18 mouse cellular contexts compared by ENCODE assay signal in genomic region chr2:29675846-29676245, GRCm38 (mm10). TPM values are rescaled to one million over a fixed set of nuclear protein-coding genes. Genes with fewer than 3 reads are reported as not detected.
DNase-seq lines count a peak whose midpoint lies in the region; ATAC-seq and TF ChIP-seq lines count a peak whose summit lies in the region.
"Had no signal": no experiment of that assay in that cellular context is flagged by ENCODE, and none has a peak within 500 bp of the region (broad histone marks: within the 10 kb centered on the region; RNA-seq: fewer than 3 reads in every experiment).

No protein-coding gene starts in this region.

- 81% methylated on average over 4 of the region's 4 CpGs for WGBS in heart, embryonic 12.5 days
- WGBS in heart, embryonic 13.5 days = 69% methylated on average over 4 of the region's 4 CpGs
- WGBS in kidney, embryonic 16.5 days = 78% methylated on average over 4 of the region's 4 CpGs
- WGBS in stomach, embryonic 15.5 days = 63% methylated on average over 4 of the region's 4 CpGs
- WGBS in stomach, postnatal 0 days = 59% methylated on average over 4 of the region's 4 CpGs

- ATAC-seq in heart, embryonic 12.5 days (ENCODE audit: insufficient number of reproducible peaks, low FRiP score) = no peak
- ATAC-seq in heart, embryonic 13.5 days (ENCODE audit: extremely low read depth, insufficient number of reproducible peaks, low FRiP score, low TSS enrichment) = no peak
- ATAC-seq in kidney, embryonic 16.5 days (ENCODE audit: low FRiP score, low TSS enrichment) = no peak
- ATAC-seq in stomach, embryonic 15.5 days (ENCODE audit: insufficient read depth, low FRiP score, low read depth) = no peak
- no peak for ATAC-seq in stomach, postnatal 0 days (ENCODE audit: low FRiP score, low TSS enrichment)
- ATAC-seq: activated CD4-positive, CD25-positive, alpha-beta regulatory T cell, adult 4 months; forebrain, embryonic 15.5 days; Patski had no signal

- TF ChIP-seq CTCF in stomach, postnatal 0 days (IDR thresholded peaks at IDR 0.05; ENCODE audit: low read depth) = no peak

- H3K4me3 ChIP-seq in heart, embryonic 12.5 days = no peak overlapping the region
- no peak overlapping the region for H3K4me3 ChIP-seq in heart, embryonic 13.5 days
- no peak overlapping the region for H3K4me3 ChIP-seq in kidney, embryonic 16.5 days (ENCODE audit: low read length)
- no peak overlapping the region for H3K4me3 ChIP-seq in stomach, embryonic 15.5 days (replicated peaks)
- no peak overlapping the region for H3K4me3 ChIP-seq in stomach, postnatal 0 days (ENCODE audit: low read depth, low read length)
- H3K4me3 ChIP-seq: embryonic facial prominence, embryonic 12.5 days; forebrain, embryonic 15.5 days; hindbrain, embryonic 15.5 days had no signal

- no peak overlapping the region for H3K9ac ChIP-seq in heart, embryonic 12.5 days
- no peak overlapping the region for H3K9ac ChIP-seq in heart, embryonic 13.5 days
- H3K9ac ChIP-seq in kidney, embryonic 16.5 days (replicated peaks; ENCODE audit: low read length) = no peak overlapping the region
- H3K9ac ChIP-seq in stomach, embryonic 15.5 days = no peak overlapping the region
- H3K9ac ChIP-seq in stomach, postnatal 0 days (ENCODE audit: low read length) = no peak overlapping the region
- H3K9ac ChIP-seq: embryonic facial prominence, embryonic 12.5 days; forebrain, embryonic 15.5 days; hindbrain, embryonic 15.5 days had no signal

- intact Hi-C loops in heart, postnatal 14 days (cut with DNase I) = no loop called here

- no peaks in the 10 kb centered on the region for H3K9me3 ChIP-seq in heart, embryonic 12.5 days (replicated peaks)
- H3K9me3 ChIP-seq in heart, embryonic 13.5 days = no peaks in the 10 kb centered on the region
- H3K9me3 ChIP-seq in kidney, embryonic 16.5 days (ENCODE audit: low read length) = no peaks in the 10 kb centered on the region
- H3K9me3 ChIP-seq in stomach, embryonic 15.5 days = no peaks in the 10 kb centered on the region
- no peaks in the 10 kb centered on the region for H3K9me3 ChIP-seq in stomach, postnatal 0 days (ENCODE audit: control insufficient read depth, low read length)
- H3K9me3 ChIP-seq: embryonic facial prominence, embryonic 12.5 days; forebrain, embryonic 15.5 days; hindbrain, embryonic 15.5 days had no signal

- no peak for TF ChIP-seq EP300 in stomach, postnatal 0 days (optimal IDR thresholded peaks at IDR 0.05)

- no peaks in the 10 kb centered on the region for H3K27me3 ChIP-seq in heart, embryonic 12.5 days (replicated peaks)
- H3K27me3 ChIP-seq in heart, embryonic 13.5 days (replicated peaks) = no peaks in the 10 kb centered on the region
- no peaks in the 10 kb centered on the region for H3K27me3 ChIP-seq in kidney, embryonic 16.5 days (ENCODE audit: insufficient read depth, low read length)
- no peaks in the 10 kb centered on the region for H3K27me3 ChIP-seq in stomach, embryonic 15.5 days (replicated peaks)
- no peaks in the 10 kb centered on the region for H3K27me3 ChIP-seq in stomach, postnatal 0 days (ENCODE audit: control insufficient read depth, insufficient read depth, low read length)
- H3K27me3 ChIP-seq: CH12.LX; embryonic facial prominence, embryonic 12.5 days; forebrain, embryonic 15.5 days; hindbrain, embryonic 15.5 days; Patski had no signal

- H3K4me1 ChIP-seq in heart, embryonic 12.5 days (replicated peaks) = peaks cover 27% of the 10 kb centered on the region
- peaks cover 52% of the 10 kb centered on the region for H3K4me1 ChIP-seq in heart, embryonic 13.5 days
- H3K4me1 ChIP-seq in kidney, embryonic 16.5 days (ENCODE audit: insufficient read depth, low read length) = peaks cover 11% of the 10 kb centered on the region; the same call in 1 of the 2 replicates
- H3K4me1 ChIP-seq in stomach, embryonic 15.5 days = peaks cover 25% of the 10 kb centered on the region
- H3K4me1 ChIP-seq in stomach, postnatal 0 days (replicated peaks; ENCODE audit: control insufficient read depth, insufficient read depth) = peaks cover 3% of the 10 kb centered on the region
- H3K4me1 ChIP-seq: embryonic facial prominence, embryonic 12.5 days had no signal

- H3K36me3 ChIP-seq in heart, embryonic 12.5 days = peaks cover 4% of the 10 kb centered on the region; the same call in 1 of the 2 replicates
- peaks cover 15% of the 10 kb centered on the region for H3K36me3 ChIP-seq in heart, embryonic 13.5 days
- no peaks in the 10 kb centered on the region; the same call in 1 of the 2 replicates for H3K36me3 ChIP-seq in kidney, embryonic 16.5 days (ENCODE audit: insufficient read depth, low read length)
- no peaks in the 10 kb centered on the region for H3K36me3 ChIP-seq in stomach, embryonic 15.5 days
- H3K36me3 ChIP-seq in stomach, postnatal 0 days (ENCODE audit: control insufficient read depth, insufficient read depth, low read length) = no peaks in the 10 kb centered on the region
- H3K36me3 ChIP-seq: forebrain, embryonic 15.5 days; hindbrain, embryonic 15.5 days had no signal

- no peak overlapping the region for H3K4me2 ChIP-seq in heart, embryonic 12.5 days
- H3K4me2 ChIP-seq in heart, embryonic 13.5 days = no peak overlapping the region
- H3K4me2 ChIP-seq in kidney, embryonic 16.5 days (replicated peaks; ENCODE audit: low read depth, low read length) = no peak overlapping the region
- H3K4me2 ChIP-seq in stomach, embryonic 15.5 days = no peak overlapping the region
- H3K4me2 ChIP-seq in stomach, postnatal 0 days (replicated peaks; ENCODE audit: low read depth) = no peak overlapping the region
- H3K4me2 ChIP-seq: embryonic facial prominence, embryonic 12.5 days; forebrain, embryonic 15.5 days; hindbrain, embryonic 15.5 days had no signal

- H3K27ac ChIP-seq in heart, embryonic 12.5 days (ENCODE audit: poor library complexity, severe bottlenecking) = no peak overlapping the region
- 0 out of 2 replicates have a peak overlapping the region, but pooled peaks have one; percentile 15 for H3K27ac ChIP-seq in heart, embryonic 13.5 days (replicated peaks)
- no peak overlapping the region for H3K27ac ChIP-seq in kidney, embryonic 16.5 days (ENCODE audit: low read length)
- H3K27ac ChIP-seq in stomach, embryonic 15.5 days = 0 out of 2 replicates have a peak overlapping the region, but pooled peaks have one; percentile 35
- H3K27ac ChIP-seq in stomach, postnatal 0 days (replicated peaks) = no peak overlapping the region
- H3K27ac ChIP-seq: embryonic facial prominence, embryonic 12.5 days; forebrain, embryonic 15.5 days; hindbrain, embryonic 15.5 days had no signal

- peak; percentile 49 to 69 for DNase-seq in heart, adult 18-20 months
- DNase-seq in heart, postnatal 14 days = no peak
- peak; percentile 26 for DNase-seq in kidney, adult 9 months
- DNase-seq in stomach, postnatal 0 days (ENCODE audit: low spot score) = no peak
- DNase-seq: adrenal gland, postnatal 14 days; cerebellum, adult 11-12 months; cerebellum, adult 9-10 months; gastrocnemius, postnatal 10 days had no signal

RNA-seq across cellular contexts. Expression of gene Rapgef1, which starts 56.3 kb away (rescaled TPM):
- total RNA-seq in heart, adult 18-20 months (2021) = 100 to 1,000 TPM in 1 of 2 experiments, 10 to 100 TPM in 1; 100.0 to 108 TPM
- polyA plus RNA-seq in heart, embryonic 12.5 days (2016; fragmentation: Nextera tagmentation; extraction: Ambion mirVana) = 13.2 and 14.5 TPM in 2 replicates
- polyA plus RNA-seq in heart, embryonic 13.5 days (2015; fragmentation: Nextera tagmentation; extraction: Ambion mirVana) = 8.4 and 9.7 TPM in 2 replicates
- 10 to 100 TPM; 89.6 to 91.6 TPM for total RNA-seq in heart, postnatal 14 days (2021)
- polyA plus RNA-seq in kidney, embryonic 16.5 days (2015; fragmentation: Nextera tagmentation; extraction: Ambion mirVana) = 13.3 and 13.6 TPM in 2 replicates
- 12.7 and 14.5 TPM in 2 replicates for polyA plus RNA-seq in stomach, embryonic 15.5 days (2015; fragmentation: Nextera tagmentation; extraction: Ambion mirVana)
- 7.2 and 7.6 TPM in 2 replicates for polyA plus RNA-seq in stomach, postnatal 0 days (2015; fragmentation: Nextera tagmentation; extraction: Ambion mirVana)

Comparison
In these comparisons a context has a peak if more than half of its experiments do, and no peak if none do; other contexts are left out.
1. DNase-seq: peak in heart, adult 18-20 months (2 of 2) and kidney, adult 9 months (single experiment); none in heart, postnatal 14 days (0 of 2) and stomach, postnatal 0 days (single experiment).
2. H3K27ac ChIP-seq: peak in heart, embryonic 13.5 days (single experiment) and stomach, embryonic 15.5 days (single experiment); none in heart, embryonic 12.5 days (single experiment), kidney, embryonic 16.5 days (single experiment) and stomach, postnatal 0 days (single experiment).